Mouse (Mus musculus): Measurements from ENCODE around the gene Lrr1.

GRCm38 (mm10) chr12:69220613-69221277 is 52.1 kb downstream of the Lrr1 start:
- no peak for TF ChIP-seq POLR2A (IDR thresholded peaks at IDR 0.05; ENCODE audit: insufficient read length, low read depth)
- TF ChIP-seq USF1 (IDR thresholded peaks at IDR 0.05; ENCODE audit: low read depth) = no peak
- TF ChIP-seq E2F4 (IDR thresholded peaks at IDR 0.05; ENCODE audit: insufficient read depth) = no peak
- TF ChIP-seq TCF3 (IDR thresholded peaks at IDR 0.05; ENCODE audit: insufficient read length, low read depth) = no peak
- TF ChIP-seq MYOG (IDR thresholded peaks at IDR 0.05; ENCODE audit: control insufficient read depth in 1 of 3, insufficient read depth in 1 of 3, insufficient read length in 2 of 3, low read depth in 2 of 3) = no peak
- TF ChIP-seq TCF12 (IDR thresholded peaks at IDR 0.05; ENCODE audit: insufficient read depth, poor library complexity, severe bottlenecking) = no peak
- no peak for TF ChIP-seq CEBPB (IDR thresholded peaks at IDR 0.05; ENCODE audit: insufficient read depth, poor library complexity, severe bottlenecking)
- TF ChIP-seq POLR2AphosphoS2 (IDR thresholded peaks at IDR 0.05; ENCODE audit: insufficient read length, low read depth) = no peak
- TF ChIP-seq MAX (IDR thresholded peaks at IDR 0.05; ENCODE audit: low read depth) = no peak
- no peak for TF ChIP-seq REST (IDR thresholded peaks at IDR 0.05; ENCODE audit: insufficient read depth, insufficient read length)
- TF ChIP-seq MYOD1 (IDR thresholded peaks at IDR 0.05; ENCODE audit: control insufficient read depth in 1 of 3, insufficient read length in 2 of 3, low read depth in 2 of 3) = no peak

Measured in myocyte (in vitro differentiated cells).